Mouse (Mus musculus) olfactory bulb, adult 2 months (tissue): ENCODE data around the gene Vmn1r191.

Experiments used
- CTCF ChIP-seq: fragments of 200-500 bp; IDR thresholded peaks from 2 replicates; pipeline ENCODE4 v1.5.1; 2012; ENCODE audit warnings: low read depth, mild to moderate bottlenecking, low read length, moderate library complexity; ENCODE audit not compliant: insufficient read depth
- POLR2A ChIP-seq: fragments of 200-500 bp; IDR thresholded peaks from 2 replicates; pipeline ENCODE4 v1.6.1; 2012; ENCODE audit warnings: mild to moderate bottlenecking, low read depth, low read length, moderate library complexity; ENCODE audit not compliant: insufficient read depth

DNA sequence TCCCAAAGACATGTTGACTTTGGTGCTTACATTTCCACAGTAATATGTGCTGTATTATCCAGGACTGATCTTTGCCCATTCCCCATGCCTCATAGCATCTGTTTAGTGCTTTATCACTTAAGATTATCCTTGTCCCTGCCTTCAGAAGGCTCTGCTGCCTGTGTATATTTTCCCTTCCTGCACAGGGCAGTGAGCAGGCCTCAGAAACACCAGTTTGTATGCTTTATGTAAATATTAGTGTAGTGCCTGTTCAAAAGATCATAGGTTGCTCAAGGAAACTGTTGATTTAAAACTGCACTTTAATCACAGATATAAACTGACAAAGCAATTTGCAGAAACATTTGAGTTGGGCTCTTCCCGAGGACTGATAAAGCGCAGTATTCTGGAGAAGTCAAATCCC, 5.5 kb upstream of the Vmn1r191 start:
- TF ChIP-seq POLR2A (no peak), CTCF (no peak)
